Mouse (Mus musculus) urinary bladder, adult 18-20 months (tissue): ENCODE measurements around the gene Tmem123.

ENCODE experiments used
- DNase-seq, 2 experiments: peaks; one replicate each; pipeline ENCODE4 v3.0.0; 2022; ENCODE audit warnings: low spot score in 2 of 2, mixed read lengths in 2 of 2

The Tmem123 gene

DNA sequence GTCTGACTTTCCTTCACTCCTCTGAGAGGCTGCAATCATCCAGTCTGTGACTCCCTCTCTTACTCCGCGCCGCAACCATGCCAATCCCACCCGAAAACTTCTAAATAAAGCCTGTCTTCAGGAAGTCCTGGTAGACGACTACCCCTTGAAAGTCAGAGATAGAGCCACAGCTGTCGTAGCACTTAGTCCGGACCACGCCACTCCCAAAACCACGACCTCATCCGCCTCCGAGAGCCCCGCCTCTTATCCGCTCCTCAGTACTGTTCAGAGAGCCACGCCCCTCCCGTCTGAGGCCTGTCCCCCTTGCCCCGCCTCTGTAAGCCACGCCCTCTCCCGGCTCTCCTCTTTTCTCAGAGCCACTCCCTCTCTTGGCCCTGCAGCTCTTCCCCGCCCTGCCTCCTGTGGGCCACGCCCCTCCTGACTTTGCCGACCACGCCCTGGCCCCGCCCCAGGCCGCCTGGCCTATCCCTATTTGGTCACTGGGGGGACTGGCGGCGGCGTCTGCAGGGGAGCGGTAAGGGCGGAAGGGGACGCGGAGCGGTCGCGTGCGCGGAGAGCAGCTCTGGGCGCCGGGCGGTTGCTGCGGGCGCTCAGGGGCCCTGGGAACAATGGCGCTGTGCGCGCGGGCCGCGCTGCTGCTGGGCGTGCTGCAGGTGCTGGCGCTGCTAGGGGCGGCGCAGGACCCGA is at the start of gene Tmem123:
Gene Tmem123 (plus strand): TSS at position 428 of the 687 bp plus-strand sequence.
- DNase-seq = peak; percentile 97 to 99

DNA sequence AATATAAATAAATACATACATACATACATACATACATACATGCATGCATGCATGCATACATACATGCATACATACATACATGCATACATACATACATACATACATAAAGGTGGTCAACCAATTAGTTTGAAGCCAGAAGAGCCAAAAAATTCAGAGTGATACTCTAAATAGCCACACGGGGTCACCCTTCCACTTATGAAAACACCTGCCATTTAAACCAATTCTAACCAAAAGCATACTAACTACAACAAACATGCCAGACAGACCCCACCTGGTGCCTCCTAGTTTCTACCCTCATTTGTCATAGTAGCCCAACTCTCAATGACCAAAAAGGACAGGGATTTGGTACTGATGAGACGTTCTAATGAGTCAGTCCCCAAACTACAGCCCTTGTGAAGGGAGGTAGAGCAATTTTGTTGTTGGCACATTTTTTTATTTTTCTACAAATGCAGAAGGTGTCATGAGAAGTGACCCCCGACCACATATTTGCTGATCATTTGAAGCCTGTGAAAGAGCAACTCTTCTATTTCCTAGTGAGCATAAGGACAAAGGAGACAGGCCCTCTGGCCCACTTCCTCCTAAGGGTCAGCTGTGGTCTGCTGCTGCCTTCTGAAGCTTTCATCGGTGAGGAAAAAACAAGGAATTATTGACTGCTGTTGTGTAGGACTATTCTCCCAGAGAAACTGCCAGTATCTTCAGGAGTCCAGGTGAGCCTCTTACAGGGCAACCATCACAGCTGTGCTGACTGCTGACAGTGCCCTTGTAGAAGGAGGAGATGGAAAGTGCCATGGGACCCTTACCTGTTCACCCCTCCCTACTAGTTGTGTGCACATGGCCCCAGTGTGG is 49.6 kb upstream of the Tmem123 start:
- peak in 1 of 2 experiments; percentile 34 for DNase-seq

DNA sequence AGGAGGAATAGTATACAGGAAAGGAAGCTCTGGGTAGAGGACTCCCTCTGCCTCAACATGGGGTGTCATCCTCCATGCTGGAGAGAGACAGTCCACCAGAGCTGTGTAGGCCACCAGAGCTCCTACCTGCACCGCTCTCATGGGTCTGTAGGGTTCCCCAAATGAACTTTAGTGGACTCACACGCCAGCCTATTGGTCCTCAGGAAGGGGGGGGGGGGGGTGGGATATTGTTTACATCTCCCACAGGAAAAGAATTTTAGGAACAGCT is 49.0 kb upstream of the Tmem123 start:
- DNase-seq = no peak

DNA sequence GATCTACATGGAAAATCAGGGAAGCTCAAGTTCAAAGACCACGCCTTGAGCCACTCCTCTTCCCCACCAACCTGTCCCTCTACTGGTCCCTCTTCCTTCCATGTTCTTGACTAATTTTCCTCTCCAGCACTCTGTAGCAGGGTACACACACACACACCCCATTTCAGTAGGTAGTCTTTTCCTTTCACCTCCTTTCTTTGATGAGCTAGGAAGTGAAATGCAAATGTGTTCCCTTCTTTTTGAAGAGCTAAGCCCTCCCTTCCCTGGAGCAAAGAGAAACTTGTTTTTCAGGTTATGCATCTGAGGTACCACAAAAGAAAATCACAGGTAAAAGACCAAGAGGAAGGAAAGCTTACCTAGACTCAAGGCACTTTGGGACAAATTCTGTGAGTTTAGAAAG is 42.3 kb upstream of the Tmem123 start:
- DNase-seq = no peak

DNA sequence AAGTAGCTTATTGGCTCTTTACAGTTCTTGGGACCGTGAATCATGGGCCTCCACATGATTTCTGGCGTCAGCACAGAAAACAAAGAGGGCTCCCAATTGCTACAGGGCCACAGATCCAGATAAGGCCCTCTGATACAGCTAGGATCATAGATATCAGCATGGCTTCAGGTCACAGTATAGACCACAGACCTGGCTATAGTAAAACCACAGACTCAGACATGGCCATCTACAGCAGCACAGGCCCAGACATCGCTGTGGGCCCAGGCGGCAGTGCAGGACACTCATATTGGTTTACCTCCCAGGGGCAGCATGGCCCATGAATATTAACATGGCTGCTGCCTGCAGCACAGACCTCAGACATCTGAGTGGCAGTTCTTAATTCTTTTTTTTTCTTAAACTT is 34.8 kb upstream of the Tmem123 start:
- DNase-seq = no peak

DNA sequence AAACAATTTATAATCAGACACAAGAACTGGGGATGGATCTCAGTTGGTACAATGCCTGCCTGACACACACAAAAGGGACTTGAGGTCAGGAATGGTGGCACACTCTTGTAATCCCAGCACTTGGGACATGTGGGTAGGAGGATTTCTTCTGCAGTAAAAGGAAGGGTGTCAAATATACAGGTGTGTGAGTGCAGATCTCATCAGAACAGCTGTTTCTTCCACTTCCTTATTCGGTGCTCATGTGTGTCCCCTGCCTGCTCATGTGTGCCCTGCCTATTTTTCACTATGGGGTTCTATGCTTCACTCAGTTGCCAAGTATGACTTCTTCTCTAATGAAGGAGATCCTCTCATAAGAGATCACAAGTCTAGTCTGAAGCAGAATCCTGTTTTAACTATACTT is 21.1 kb upstream of the Tmem123 start:
- no peak for DNase-seq

DNA sequence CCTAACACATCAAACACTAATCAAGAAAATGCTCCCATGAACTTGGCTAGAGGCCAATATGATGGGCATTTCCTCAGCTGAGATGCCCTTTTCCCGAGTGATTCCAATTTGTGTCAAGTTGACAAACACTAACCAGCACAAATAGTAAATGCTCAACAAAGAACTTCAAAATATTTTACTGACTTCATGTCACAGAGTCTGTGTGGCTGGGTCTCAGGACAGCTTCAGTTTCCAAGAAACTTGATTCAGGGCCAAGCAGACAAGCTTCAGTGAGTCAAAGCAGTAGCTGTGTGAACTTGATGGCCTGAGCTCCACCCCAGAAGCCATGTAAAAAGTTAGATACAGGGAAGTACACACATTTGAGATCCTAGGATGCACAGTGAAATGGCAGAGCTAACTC is 19.7 kb upstream of the Tmem123 start:
- no peak for DNase-seq

DNA sequence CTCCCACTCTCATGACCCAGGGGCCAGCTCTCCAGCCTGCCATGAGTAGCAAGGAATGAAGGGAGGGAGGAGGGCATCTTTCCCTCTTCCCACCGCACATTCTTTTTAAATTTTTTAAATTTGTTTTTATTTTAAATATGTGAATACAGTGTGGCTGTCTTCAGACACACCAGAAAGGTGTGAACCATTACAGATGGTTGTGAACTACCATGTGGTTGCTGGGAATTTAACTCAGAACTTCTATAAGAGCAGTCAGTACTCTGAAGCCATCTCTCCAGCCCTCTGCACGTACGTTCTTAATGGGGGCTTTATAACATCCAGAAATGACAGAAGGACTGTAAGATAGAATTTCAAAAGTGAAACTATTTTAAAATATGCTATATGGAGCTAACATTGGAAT is 15.0 kb upstream of the Tmem123 start:
- DNase-seq = no peak

DNA sequence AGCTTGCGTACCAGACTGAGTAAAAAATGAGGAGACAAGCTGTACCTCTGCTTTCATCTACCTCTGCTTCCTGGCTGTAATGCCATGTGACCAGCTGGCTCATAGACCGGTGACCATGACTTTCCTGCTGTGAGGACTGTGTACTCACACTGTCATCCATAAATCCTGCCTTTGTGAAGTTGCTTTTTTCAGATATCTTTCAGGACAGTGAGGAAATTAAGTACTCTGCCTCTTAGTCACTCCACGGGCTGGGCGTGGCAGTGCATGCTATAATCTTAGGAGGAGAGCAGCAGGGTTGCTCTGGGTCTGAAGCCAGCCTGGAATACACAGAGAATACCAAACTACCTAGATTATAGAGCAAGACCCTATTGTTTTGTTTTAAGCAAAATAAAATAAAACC is 14.3 kb upstream of the Tmem123 start:
- no peak for DNase-seq

DNA sequence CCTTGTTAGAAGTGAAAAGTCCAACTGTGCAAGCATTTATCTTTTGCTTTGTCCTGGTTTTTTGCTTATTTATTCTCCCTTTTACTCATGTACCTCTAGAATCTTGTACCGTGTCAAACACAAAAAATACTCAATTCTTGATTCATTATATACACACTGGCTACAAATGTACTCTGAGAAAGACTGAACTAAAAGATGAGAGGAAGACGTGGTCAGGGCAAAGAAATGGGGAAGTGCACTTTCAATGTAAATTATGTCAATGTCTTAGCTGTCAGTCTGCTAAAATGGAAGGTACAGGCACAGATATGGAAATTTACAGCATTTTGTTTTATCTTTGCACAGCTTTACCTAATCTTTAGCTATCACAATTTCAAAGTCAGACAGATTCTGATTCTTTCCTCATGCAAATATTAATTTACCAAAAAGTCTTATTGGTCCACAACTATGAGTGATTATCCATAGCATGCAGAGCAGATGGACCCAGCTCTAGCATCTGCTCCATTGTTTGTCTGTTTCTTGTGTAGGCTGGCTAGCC is 7.9 kb upstream of the Tmem123 start:
- DNase-seq = no peak

DNA sequence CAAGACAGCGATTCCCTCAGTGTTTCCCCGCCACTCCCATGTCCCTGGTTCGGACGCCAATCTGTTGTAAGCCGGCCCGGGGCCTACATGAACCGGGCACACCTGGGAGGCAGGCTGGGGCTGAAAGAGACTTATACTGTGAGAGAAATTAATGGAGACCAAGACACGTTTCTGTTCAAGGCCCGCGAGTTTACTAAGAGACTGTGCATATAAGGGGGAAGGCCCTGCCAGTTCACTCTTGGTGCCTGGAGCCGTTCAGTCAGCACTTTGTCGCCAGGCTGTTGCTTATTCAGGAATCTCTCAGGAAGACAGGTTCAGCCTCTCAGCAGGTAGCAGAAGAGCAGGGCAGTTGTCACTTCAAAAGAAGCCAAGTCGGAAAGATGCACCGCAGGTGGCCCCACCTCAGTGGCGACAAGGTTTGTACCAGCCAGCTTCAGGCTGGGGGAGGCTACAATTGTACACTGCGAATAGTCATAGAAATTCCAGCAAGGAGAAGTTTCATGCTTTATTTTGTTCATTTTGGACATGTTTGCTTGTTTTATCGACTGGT is 1.9 kb upstream of the Tmem123 start:
- no peak for DNase-seq

DNA sequence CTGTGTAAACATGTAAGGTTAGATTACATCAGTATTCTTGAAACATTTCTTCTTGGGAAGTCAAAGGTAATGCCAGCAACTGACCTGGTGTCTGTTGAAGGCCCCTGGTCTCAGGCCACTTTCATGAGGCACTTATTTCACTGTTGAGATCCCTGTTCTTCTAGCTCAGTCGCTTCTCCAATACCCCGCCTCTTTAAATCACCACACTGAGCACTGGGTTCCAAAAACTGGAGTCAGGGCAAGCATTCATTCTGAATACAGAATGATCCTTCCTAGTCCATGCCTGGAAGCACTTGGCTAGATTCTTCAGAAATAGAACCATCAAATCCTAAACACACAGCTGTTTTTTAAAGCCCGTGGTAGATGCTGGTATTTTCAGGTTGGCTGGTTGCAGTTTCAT is 1.1 kb upstream of the Tmem123 start:
- DNase-seq = no peak

DNA sequence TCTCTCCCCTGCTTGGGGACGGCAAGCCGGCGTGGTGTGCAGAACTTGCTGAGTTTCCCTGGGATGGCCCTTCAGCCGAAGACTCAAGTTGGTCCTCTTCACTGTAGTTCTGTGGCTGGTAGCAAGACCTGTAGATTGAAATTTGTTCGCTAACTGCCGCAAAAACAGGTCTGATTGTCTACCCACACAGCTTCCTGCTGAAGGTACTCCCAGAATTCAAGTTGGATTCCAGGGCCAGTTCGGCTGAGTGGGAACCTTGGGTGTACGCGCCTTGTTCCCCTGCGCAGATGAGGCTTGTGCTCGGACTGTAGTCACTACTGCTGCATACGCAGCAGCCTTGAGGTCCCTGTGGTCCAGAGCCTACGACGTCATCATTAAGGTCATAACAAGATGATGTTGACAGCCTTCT is 626 bp downstream of the Tmem123 start:
- peak in 1 of 2 experiments; percentile 50 for DNase-seq

DNA sequence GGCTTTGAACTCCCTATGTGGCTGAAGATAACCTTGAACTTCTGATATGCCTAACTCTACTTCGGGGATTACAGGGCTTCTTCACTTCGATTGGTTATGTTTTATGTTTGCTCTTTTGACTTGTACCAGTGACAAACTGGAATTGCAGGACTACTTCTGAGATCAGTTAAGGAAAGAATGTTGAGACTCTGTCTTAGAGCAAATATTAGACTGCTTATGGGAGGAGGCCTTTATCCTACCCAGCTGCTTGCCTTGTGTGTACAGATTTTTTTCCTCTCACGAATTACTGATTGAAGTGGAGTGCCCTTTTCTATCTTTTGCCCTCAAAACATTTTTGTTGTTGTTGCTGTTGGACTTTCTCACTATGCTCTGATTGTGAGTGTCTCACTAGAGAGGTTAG is 1.4 kb downstream of the Tmem123 start:
- DNase-seq = no peak

DNA sequence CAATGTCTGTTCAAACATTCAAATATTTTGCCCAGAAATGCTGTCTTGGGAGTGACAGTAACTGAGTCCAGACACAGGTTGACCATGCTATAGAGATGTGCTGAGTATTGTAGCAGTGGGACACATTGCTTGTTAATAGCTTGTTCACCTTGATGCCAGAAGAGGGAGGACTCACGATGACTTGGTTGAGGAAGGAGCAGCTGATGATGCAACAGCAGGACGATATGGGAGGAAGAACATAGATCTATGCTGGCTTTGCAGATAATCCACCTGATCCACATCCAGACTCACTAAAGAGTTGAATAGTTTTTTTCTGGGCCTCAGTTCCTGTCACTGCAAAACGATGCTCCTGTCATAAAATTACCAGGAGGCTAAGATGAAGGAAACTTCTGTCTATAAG is 2.7 kb downstream of the Tmem123 start:
- no peak for DNase-seq

DNA sequence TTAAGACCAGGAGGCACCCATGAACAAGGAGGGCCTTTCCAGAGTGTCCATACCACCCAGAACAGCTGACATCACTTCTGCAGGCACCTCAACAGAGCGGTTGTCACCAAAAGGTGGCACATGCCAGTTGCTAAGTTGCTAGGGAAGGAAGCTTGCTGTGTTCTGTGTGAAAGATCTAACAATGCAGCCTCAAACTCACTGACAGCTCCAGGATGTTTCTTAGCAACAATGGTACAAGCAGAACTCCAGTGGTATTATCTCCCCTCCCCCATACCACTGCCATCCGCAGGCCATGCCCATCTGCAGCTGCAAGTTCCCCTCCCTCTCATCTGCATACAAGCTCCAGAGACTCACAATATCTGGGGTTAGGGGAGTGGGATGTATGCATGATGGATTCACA is 3.7 kb downstream of the Tmem123 start:
- DNase-seq = no peak

DNA sequence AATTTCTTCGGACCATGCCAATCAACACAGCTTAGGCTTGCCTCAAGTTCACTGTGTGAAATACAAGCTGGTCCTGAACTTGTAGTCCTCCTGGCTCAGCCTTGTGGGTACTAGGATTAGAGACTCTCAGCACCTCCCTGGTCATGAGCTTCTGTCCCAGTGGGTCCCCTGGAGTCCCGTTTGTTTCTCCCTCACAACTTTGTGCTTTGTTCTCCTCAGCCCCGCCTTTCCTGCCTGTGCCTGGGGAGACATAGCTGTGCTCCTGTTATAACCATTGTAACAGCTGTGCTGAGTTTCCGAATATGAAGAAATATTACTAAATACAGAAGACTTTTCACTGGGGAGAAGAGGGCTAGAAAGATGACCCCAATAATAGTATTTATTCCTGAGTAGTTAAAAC is 5.2 kb downstream of the Tmem123 start:
- DNase-seq = no peak

DNA sequence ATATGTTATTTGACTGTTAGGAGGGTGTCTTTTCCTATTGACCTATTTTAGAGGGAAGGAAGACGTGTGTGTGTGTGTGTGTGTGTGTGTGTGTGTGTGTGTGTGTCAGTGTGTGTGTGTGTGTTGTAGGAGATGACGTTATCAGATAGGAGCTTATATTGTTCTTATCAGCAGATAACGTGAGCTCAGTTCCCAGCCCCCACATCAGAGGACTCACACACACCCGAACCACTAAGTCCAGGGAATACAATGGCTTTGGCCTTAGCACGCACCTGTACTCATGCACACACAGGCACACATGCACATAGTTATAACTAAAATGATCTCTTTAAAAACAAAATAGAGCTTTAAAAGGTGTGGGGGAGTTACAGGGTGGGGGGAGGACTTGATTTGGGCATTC is 5.7 kb downstream of the Tmem123 start:
- no peak for DNase-seq

DNA sequence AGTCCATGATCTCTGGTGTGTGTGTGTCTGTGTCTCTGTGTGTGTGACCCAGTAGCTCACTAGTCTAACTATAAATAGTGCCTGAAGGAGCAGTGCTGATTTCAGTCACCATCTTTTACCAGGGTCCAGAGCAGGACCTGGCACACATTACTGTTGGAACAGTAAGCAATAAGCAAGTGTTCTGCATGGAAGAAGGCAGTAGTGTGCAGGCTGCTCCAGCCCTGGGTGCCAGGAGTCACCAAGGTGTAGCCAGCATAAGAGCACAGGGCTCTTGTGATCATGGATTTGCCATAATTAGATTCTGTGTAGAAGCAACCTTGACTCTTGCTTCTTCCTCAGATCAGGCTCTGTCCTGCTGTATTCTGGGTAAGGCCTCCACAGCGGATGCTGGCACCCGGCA is 8.5 kb downstream of the Tmem123 start:
- DNase-seq = no peak

DNA sequence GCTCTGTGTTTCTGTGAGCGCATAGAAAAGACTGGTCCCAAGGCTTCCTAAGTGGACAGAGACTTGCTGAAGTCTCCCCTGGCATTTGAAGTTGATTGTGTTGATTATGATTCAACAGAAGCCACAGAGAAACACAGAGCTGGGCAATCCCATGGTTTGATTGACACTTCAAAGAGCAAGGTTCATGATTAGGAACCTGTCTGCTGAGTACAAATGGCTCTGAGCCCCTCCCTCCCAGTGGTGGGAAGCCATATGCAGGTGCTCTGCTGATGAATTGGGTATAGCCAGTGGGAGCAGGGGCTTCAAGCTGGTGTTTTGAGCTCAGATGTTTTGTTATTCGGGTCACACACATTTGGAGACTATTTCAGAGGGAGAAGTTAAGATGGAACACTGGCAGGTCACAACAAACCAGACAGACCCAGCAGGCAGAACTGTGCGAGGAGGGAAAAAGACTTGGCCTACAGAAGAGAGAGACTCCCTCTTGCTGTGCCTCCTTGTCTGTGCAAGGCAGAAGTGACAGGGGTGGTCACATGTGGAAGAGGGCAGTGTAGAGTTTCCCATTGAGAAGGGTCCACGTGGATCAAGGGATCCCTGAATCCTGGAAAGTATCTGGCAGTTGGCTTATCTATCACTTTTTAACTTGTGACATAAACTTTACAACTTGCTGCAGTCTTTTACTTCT is 9.1 kb downstream of the Tmem123 start:
- no peak for DNase-seq

DNA sequence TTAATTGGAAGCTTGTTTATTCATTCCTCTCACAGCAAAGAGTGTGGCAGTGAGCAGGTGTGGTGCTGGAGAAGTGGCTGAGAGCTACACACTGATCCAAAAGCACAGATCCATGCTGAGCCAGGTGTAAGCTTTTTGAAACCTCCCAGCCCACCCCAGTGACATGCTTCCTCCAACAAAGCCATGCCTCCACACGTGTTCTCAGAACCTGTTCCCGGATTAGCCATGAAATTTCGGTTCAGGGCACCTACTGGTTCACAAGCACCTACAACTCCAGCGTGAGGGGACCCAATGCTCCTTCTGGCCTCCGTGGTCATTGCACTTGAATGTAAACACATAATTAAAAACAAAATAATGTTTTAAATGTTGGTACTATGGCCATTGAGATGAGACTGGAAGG is 9.8 kb downstream of the Tmem123 start:
- DNase-seq = no peak

DNA sequence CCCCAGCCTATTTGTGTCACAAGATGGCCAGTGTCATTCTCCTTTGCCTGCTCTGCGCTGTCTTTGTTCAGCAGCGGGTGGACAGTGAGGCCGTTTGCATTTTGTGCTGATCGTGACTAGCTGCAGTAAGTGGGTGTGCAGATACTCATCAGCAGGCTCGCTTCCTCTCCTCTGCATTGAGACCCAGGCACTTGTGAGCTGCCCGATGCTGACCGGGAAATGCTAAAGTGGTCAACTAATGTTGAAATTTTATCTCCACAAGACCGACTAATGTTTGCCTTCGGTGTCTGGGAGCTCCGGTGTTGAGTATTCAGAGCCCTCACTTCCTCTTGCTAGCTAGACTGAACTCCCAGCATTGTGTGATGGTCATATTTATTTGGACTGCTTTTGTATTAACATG is 10.7 kb downstream of the Tmem123 start:
- DNase-seq = no peak

DNA sequence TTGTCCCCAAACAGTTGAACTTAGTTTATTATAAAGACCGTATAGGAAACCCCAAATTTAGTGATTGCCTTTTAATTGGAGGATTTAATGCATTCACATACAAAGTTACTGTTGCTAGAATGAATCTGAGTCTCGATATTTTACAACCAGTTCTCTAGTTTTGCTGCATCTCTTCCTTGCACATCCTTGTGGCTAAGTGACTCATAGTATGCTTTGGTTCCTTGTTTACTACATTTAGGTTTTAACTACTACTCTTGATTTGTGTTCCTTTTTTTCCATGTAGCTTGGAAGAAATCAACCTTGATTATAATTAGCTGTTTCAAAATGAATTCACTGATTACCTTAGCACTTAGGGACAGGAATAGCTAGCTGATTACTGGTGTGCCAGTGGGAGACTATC is 11.2 kb downstream of the Tmem123 start:
- DNase-seq = no peak
